Mouse (Mus musculus) kidney, embryonic 16.5 days (tissue): ENCODE measurements around the gene Apbb1ip. TPM values are rescaled to one million over a fixed set of nuclear protein-coding genes. Genes with fewer than 3 reads are reported as not detected.

Experiments used
- ATAC-seq: fragments of 200-750 bp; cut with Nextera tagmentation; 2 replicates; pipeline ENCODE4 v1.8.0; 2017; ENCODE audit warnings: moderate TSS enrichment; ENCODE audit not compliant: low FRiP score, low TSS enrichment
- H3K27ac ChIP-seq: fragments of 300-500 bp; sonication (generic); 2 replicates; pipeline ENCODE4 v1.5.1; 2014; ENCODE audit warnings: low read length
- H3K27me3 ChIP-seq: fragments of 300-500 bp; sonication (generic); 2 replicates; pipeline ENCODE4 v1.6.1; 2014; ENCODE audit warnings: low read length, control low read depth, mixed read lengths; ENCODE audit not compliant: insufficient read depth
- H3K36me3 ChIP-seq: fragments of 300-500 bp; sonication (generic); 2 replicates; pipeline ENCODE4 v1.6.1; 2014; ENCODE audit warnings: low read length, control low read depth, mixed read lengths; ENCODE audit not compliant: insufficient read depth
- H3K4me1 ChIP-seq: fragments of 300-500 bp; sonication (generic); 2 replicates; pipeline ENCODE4 v1.6.1; 2014; ENCODE audit warnings: low read length, control low read depth, mixed read lengths; ENCODE audit not compliant: insufficient read depth
- H3K4me2 ChIP-seq: fragments of 300-500 bp; sonication (generic); replicated peaks from 2 replicates; pipeline ENCODE4 v1.6.1; 2014; ENCODE audit warnings: low read depth, low read length
- H3K4me3 ChIP-seq: fragments of 300-500 bp; sonication (generic); 2 replicates; pipeline ENCODE4 v1.5.1; 2014; ENCODE audit warnings: mild to moderate bottlenecking, low read length
- H3K9ac ChIP-seq: fragments of 300-500 bp; sonication (generic); replicated peaks from 2 replicates; pipeline ENCODE4 v1.6.1; 2014; ENCODE audit warnings: low read length
- H3K9me3 ChIP-seq: fragments of 300-500 bp; sonication (generic); 2 replicates; pipeline ENCODE4 v1.6.1; 2016; ENCODE audit warnings: low read length, control low read depth
- WGBS: fragments of 180-500 bp; shearing (Covaris S2); extraction: QIAGEN DNeasy Blood & Tissue Kit; methylation state at CpG from one replicate; pipeline ENCODE4 v1.1.7; 2014; 5-methylcytosine and 5-hydroxymethylcytosine counted together
- polyA plus RNA-seq: library from polyadenylated mRNA; unstranded; fragments of >200 nt; fragmentation: Nextera tagmentation; extraction: Ambion mirVana; gene quantifications from 2 replicates; pipeline ENCODE4 v1.2.1, GENCODE M21; 2015

Gene Apbb1ip
- polyA plus RNA-seq, 1 experiment from 2014 or later = 1.8 TPM

GRCm38 (mm10) chr2:22783137-22783638 lies 9.3 kb downstream of the Apbb1ip start:
- no peak for ATAC-seq
- Histone ChIP-seq H3K4me3 (no peak overlapping the region), H3K9ac (no peak overlapping the region), H3K36me3 (no peaks in the 10 kb centered on the region), H3K4me1 (no peaks in the 10 kb centered on the region), H3K27ac (no peak overlapping the region), H3K27me3 (no peaks in the 10 kb centered on the region), H3K9me3 (no peaks in the 10 kb centered on the region), H3K4me2 (no peak overlapping the region)
- 85% methylated on average over 2 of the region's 2 CpGs for WGBS

- ATAC-seq = no peak
- no peak overlapping the region for H3K4me3 ChIP-seq
- 67% methylated on average over 3 of the region's 3 CpGs for WGBS
- H3K4me1 ChIP-seq = no peaks in the 10 kb centered on the region
- H3K36me3 ChIP-seq = no peaks in the 10 kb centered on the region
- no peaks in the 10 kb centered on the region for H3K9me3 ChIP-seq
- H3K27ac ChIP-seq = no peak overlapping the region
- H3K27me3 ChIP-seq = no peaks in the 10 kb centered on the region
- H3K4me2 ChIP-seq = no peak overlapping the region
- no peak overlapping the region for H3K9ac ChIP-seq
Measured at GRCm38 (mm10) chr2:22784186-22784585, 10.3 kb downstream of the Apbb1ip start.

- no peaks in the 10 kb centered on the region for H3K36me3 ChIP-seq
- H3K27ac ChIP-seq = no peak overlapping the region
- ATAC-seq = no peak
Measured at GRCm38 (mm10) chr2:22784771-22785170, 10.9 kb downstream of the Apbb1ip start.

GRCm38 (mm10) chr2:22788658-22789057 lies 14.8 kb downstream of the Apbb1ip start:
- Histone ChIP-seq H3K4me3 (no peak overlapping the region), H3K4me2 (no peak overlapping the region), H3K4me1 (no peaks in the 10 kb centered on the region), H3K36me3 (no peaks in the 10 kb centered on the region), H3K27ac (no peak overlapping the region), H3K9me3 (no peaks in the 10 kb centered on the region), H3K9ac (no peak overlapping the region), H3K27me3 (no peaks in the 10 kb centered on the region)
- WGBS = 90% methylated on average over 2 of the region's 2 CpGs
- ATAC-seq = no peak

More at GRCm38 (mm10) chr2:22784771-22785170, 10.9 kb downstream of the Apbb1ip start:
- Histone ChIP-seq H3K4me3 (no peak overlapping the region), H3K27me3 (no peaks in the 10 kb centered on the region), H3K4me2 (no peak overlapping the region), H3K4me1 (no peaks in the 10 kb centered on the region), H3K9ac (no peak overlapping the region), H3K9me3 (no peaks in the 10 kb centered on the region)
- 49% methylated on average over 1 of the region's 1 CpGs for whole genome bisulfite sequencing

GRCm38 (mm10) chr2:22789576-22789975 lies 15.7 kb downstream of the Apbb1ip start:
- Histone ChIP-seq H3K36me3 (no peaks in the 10 kb centered on the region), H3K9me3 (no peaks in the 10 kb centered on the region), H3K4me2 (no peak overlapping the region), H3K4me3 (no peak overlapping the region), H3K27ac (no peak overlapping the region), H3K9ac (no peak overlapping the region), H3K4me1 (no peaks in the 10 kb centered on the region), H3K27me3 (no peaks in the 10 kb centered on the region)
- 67% methylated on average over 1 of the region's 1 CpGs for WGBS
- no peak for ATAC-seq

GRCm38 (mm10) chr2:22790435-22790834 lies 16.5 kb downstream of the Apbb1ip start:
- Histone ChIP-seq H3K36me3 (no peaks in the 10 kb centered on the region), H3K4me2 (no peak overlapping the region), H3K27ac (no peak overlapping the region), H3K9ac (no peak overlapping the region), H3K27me3 (no peaks in the 10 kb centered on the region), H3K9me3 (peaks cover 5% of the 10 kb centered on the region), H3K4me3 (no peak overlapping the region), H3K4me1 (no peaks in the 10 kb centered on the region)
- 19% methylated on average over 1 of the region's 1 CpGs for WGBS
- ATAC-seq = no peak

GRCm38 (mm10) chr2:22795087-22795486 lies 21.2 kb downstream of the Apbb1ip start:
- H3K27ac ChIP-seq = no peak overlapping the region
- WGBS = 80% methylated on average over 3 of the region's 3 CpGs

GRCm38 (mm10) chr2:22796487-22796886 lies 22.6 kb downstream of the Apbb1ip start:
- H3K36me3 ChIP-seq = no peaks in the 10 kb centered on the region
- H3K9me3 ChIP-seq = peaks cover 7% of the 10 kb centered on the region
- H3K27me3 ChIP-seq = no peaks in the 10 kb centered on the region
- H3K4me2 ChIP-seq = no peak overlapping the region
- H3K4me3 ChIP-seq = no peak overlapping the region
- no peak overlapping the region for H3K9ac ChIP-seq
- no peak overlapping the region for H3K27ac ChIP-seq
- ATAC-seq = no peak
- no peaks in the 10 kb centered on the region for H3K4me1 ChIP-seq

More at GRCm38 (mm10) chr2:22795087-22795486, 21.2 kb downstream of the Apbb1ip start:
- no peak overlapping the region for H3K9ac ChIP-seq
- H3K4me2 ChIP-seq = no peak overlapping the region
- no peak for ATAC-seq
- no peaks in the 10 kb centered on the region for H3K4me1 ChIP-seq
- H3K9me3 ChIP-seq = peaks cover 7% of the 10 kb centered on the region
- no peaks in the 10 kb centered on the region for H3K36me3 ChIP-seq
- H3K27me3 ChIP-seq = no peaks in the 10 kb centered on the region
- H3K4me3 ChIP-seq = no peak overlapping the region

GRCm38 (mm10) chr2:22799430-22800041 lies 25.6 kb downstream of the Apbb1ip start:
- Histone ChIP-seq H3K9me3 (peaks cover 7% of the 10 kb centered on the region), H3K27ac (no peak overlapping the region), H3K27me3 (no peaks in the 10 kb centered on the region), H3K4me2 (no peak overlapping the region), H3K4me3 (no peak overlapping the region), H3K4me1 (no peaks in the 10 kb centered on the region), H3K9ac (no peak overlapping the region), H3K36me3 (no peaks in the 10 kb centered on the region)
- no peak for ATAC-seq
- 82% methylated on average over 2 of the region's 2 CpGs for WGBS

- 80% methylated on average over 2 of the region's 2 CpGs for WGBS
- no peaks in the 10 kb centered on the region for H3K36me3 ChIP-seq
- H3K27me3 ChIP-seq = no peaks in the 10 kb centered on the region
- no peak overlapping the region for H3K27ac ChIP-seq
- no peaks in the 10 kb centered on the region for H3K4me1 ChIP-seq
- no peak for ATAC-seq
- no peak overlapping the region for H3K4me3 ChIP-seq
- no peaks in the 10 kb centered on the region for H3K9me3 ChIP-seq
- no peak overlapping the region for H3K4me2 ChIP-seq
- no peak overlapping the region for H3K9ac ChIP-seq
Measured at GRCm38 (mm10) chr2:22805589-22805988, 31.7 kb downstream of the Apbb1ip start.
